Mouse (Mus musculus) E14TG2a.4 (cell line): Measurements from ENCODE around the gene Ugt1a9.

Experiments used
- CTCF ChIP-seq: conservative IDR thresholded peaks from 2 replicates; pipeline ENCODE4 v1.5.1; 2014; ENCODE audit warnings: low read length
- POU5F1 ChIP-seq: IDR thresholded peaks from 2 replicates; pipeline ENCODE4 v1.6.1; 2014; ENCODE audit warnings: low read length, borderline replicate concordance

DNA sequence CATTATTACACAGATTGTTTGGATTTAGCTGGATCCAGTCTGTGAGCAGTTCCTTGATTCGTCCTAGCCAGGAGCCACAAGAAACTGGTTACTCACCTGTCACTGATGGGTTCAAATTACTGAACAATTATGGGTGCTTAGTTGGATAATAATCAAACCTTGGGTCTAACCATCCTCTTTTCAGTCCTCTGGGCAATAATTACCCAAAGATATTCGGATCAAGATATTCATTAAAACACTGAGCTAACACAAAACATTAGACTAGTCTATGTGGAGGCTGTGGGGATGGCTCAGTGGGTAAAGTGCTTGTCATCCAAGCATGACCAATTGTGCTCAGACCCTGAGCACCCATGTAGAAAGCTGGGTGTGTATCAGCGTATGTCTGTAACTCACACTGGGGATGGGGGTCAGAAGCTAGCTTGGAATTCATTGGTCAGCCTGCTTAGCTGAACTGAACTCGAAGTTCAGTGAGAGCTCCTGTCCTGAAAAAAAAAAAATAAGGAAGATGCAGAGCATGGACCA is 165.4 kb downstream of the Ugt1a9 start:
- no peak for TF ChIP-seq CTCF
- no peak for TF ChIP-seq POU5F1
